ENCODE assay signal across 8 mouse cellular contexts in the genomic region with DNA sequence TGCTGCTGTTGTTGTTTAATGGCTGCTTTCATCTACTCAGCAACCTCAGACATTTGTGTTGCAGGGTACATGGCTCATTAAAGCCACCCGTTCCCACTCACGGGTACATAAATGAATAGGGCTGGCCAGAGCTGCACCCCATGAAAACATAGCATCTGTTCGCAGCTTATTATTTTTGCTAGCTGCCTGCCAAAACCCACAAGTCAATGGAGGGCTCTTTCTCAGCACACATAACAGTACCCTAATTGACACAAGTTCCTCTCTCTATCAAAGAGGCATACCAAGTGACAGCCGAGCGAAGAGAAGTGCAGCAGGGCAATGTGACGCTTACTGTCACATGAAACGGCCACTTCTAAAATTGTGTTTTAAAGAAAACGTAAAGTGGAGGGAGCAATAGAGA. TPM values are rescaled to one million over a fixed set of nuclear protein-coding genes. Genes with fewer than 3 reads are reported as not detected.
DNase-seq lines count a peak whose midpoint lies in the region; ATAC-seq and TF ChIP-seq lines count a peak whose summit lies in the region.

No protein-coding gene starts in this region.

- TF ChIP-seq POLR2A in kidney, adult 2 months (IDR thresholded peaks at IDR 0.05; ENCODE audit: low read depth, low read length) = no peak
- TF ChIP-seq POLR2A in limb, embryonic 14.5 days (IDR thresholded peaks at IDR 0.05; ENCODE audit: borderline replicate concordance, extremely low read depth, insufficient read depth, insufficient read length) = no peak

- H3K36me3 ChIP-seq in kidney, adult 2 months (ENCODE audit: control insufficient read depth, insufficient read depth, low read length) = no peaks in the 10 kb centered on the region
- no peaks in the 10 kb centered on the region for H3K36me3 ChIP-seq in embryonic facial prominence, embryonic 12.5 days
- H3K36me3 ChIP-seq in limb, embryonic 14.5 days (ENCODE audit: control insufficient read depth, insufficient read depth, low read length) = no peaks in the 10 kb centered on the region

- H3K27me3 ChIP-seq in kidney, adult 2 months (replicated peaks; ENCODE audit: control insufficient read depth, insufficient read depth, low read length) = no peaks in the 10 kb centered on the region
- H3K27me3 ChIP-seq in embryonic facial prominence, embryonic 12.5 days = no peaks in the 10 kb centered on the region
- H3K27me3 ChIP-seq in limb, embryonic 14.5 days (ENCODE audit: control insufficient read depth, insufficient read depth, low read length) = no peaks in the 10 kb centered on the region

- no peaks in the 10 kb centered on the region for H3K4me1 ChIP-seq in kidney, adult 2 months (ENCODE audit: control insufficient read depth, insufficient read depth, low read length)
- no peaks in the 10 kb centered on the region for H3K4me1 ChIP-seq in embryonic facial prominence, embryonic 12.5 days
- H3K4me1 ChIP-seq in limb, embryonic 14.5 days (ENCODE audit: control insufficient read depth, insufficient read depth, low read length) = no peaks in the 10 kb centered on the region

- WGBS in kidney, adult 2 months = 56% methylated on average over 8 of the region's 8 CpGs
- 78% methylated on average over 8 of the region's 8 CpGs for WGBS in embryonic facial prominence, embryonic 12.5 days
- 53% methylated on average over 8 of the region's 8 CpGs for WGBS in limb, embryonic 14.5 days

- peak overlapping the region; percentile 40 for H3K4me2 ChIP-seq in embryonic facial prominence, embryonic 12.5 days (replicated peaks)
- peak overlapping the region; percentile 39 for H3K4me2 ChIP-seq in limb, embryonic 14.5 days (replicated peaks; ENCODE audit: low read depth, low read length, severe bottlenecking)

- H3K9ac ChIP-seq in embryonic facial prominence, embryonic 12.5 days = no peak overlapping the region
- H3K9ac ChIP-seq in limb, embryonic 14.5 days (ENCODE audit: low read depth, low read length, severe bottlenecking) = 0 out of 2 replicates have a peak overlapping the region, but pooled peaks have one; percentile 8

- no peak for DNase-seq in kidney, adult 2 months
- DNase-seq in kidney, adult 18-20 months = no peak
- peak; percentile 0 for DNase-seq in Muller cell, postnatal 12 days (ENCODE audit: inconsistent ontology term)
- no peak for DNase-seq in limb, embryonic 14.5 days (ENCODE audit: low spot score)
- no peak for DNase-seq in adrenal gland, postnatal 14 days
- no peak for DNase-seq in gastrocnemius, adult 18-20 months (ENCODE audit: low spot score)

- TF ChIP-seq CTCF in kidney, adult 2 months (conservative IDR thresholded peaks at IDR 0.05; ENCODE audit: insufficient read depth, insufficient read length, low read depth, low read length) = no peak

- H3K27ac ChIP-seq in kidney, adult 2 months (ENCODE audit: insufficient read depth, low read depth, low read length) = no peak overlapping the region
- no peak overlapping the region for H3K27ac ChIP-seq in embryonic facial prominence, embryonic 12.5 days
- H3K27ac ChIP-seq in limb, embryonic 14.5 days (replicated peaks; ENCODE audit: low read depth, low read length) = no peak overlapping the region

- H3K9me3 ChIP-seq in embryonic facial prominence, embryonic 12.5 days = no peaks in the 10 kb centered on the region
- H3K9me3 ChIP-seq in limb, embryonic 14.5 days (ENCODE audit: control insufficient read depth, low read length) = no peaks in the 10 kb centered on the region

- ATAC-seq in embryonic facial prominence, embryonic 12.5 days (ENCODE audit: insufficient number of reproducible peaks, insufficient read depth, low FRiP score, low TSS enrichment) = no peak
- ATAC-seq in limb, embryonic 14.5 days (ENCODE audit: low FRiP score, low read depth) = no peak
- no peak for ATAC-seq in megakaryocyte progenitor cell, adult 5-6 weeks (replicated peaks; ENCODE audit: poor library complexity)

- peak overlapping the region; percentile 41; the same call in 1 of the 2 replicates for H3K4me3 ChIP-seq in kidney, adult 2 months (ENCODE audit: insufficient read depth, low read depth, low read length)
- H3K4me3 ChIP-seq in embryonic facial prominence, embryonic 12.5 days = peak overlapping the region; percentile 23; the same call in 1 of the 2 replicates
- peak overlapping the region; percentile 29 for H3K4me3 ChIP-seq in limb, embryonic 14.5 days (replicated peaks; ENCODE audit: low read length)

RNA-seq across cellular contexts. Expression of a gene that starts 57.0 kb away (rescaled TPM):
- polyA plus RNA-seq in kidney, adult 2 months (2012; rRNA removed) = 25.1 and 25.2 TPM in 2 replicates
- 61.5 and 64.2 TPM in 2 replicates for polyA plus RNA-seq in embryonic facial prominence, embryonic 12.5 days (2016; fragmentation: Nextera tagmentation; extraction: Ambion mirVana)
- 31.0 and 33.6 TPM in 2 replicates for polyA plus RNA-seq in limb, embryonic 14.5 days (2012; rRNA removed)
- polyA plus RNA-seq in limb, embryonic 14.5 days (2014; fragmentation: Nextera tagmentation; extraction: Ambion mirVana) = 56.7 and 63.1 TPM in 2 replicates
- total RNA-seq in adrenal gland, postnatal 14 days (2021) = 12.5 and 13.5 TPM in 2 replicates
- 1 to 10 TPM in 1 of 2 experiments, under 1 TPM in 1; 0.75 to 1.4 TPM for total RNA-seq in gastrocnemius, adult 18-20 months (2021)
- total RNA-seq in megakaryocyte progenitor cell, adult 5-6 weeks (2015) = 90.5 and 95.2 TPM in 2 replicates
- 47.6 and 59.3 TPM in 2 replicates for total RNA-seq in megakaryocyte progenitor cell, adult 5-6 weeks (2017)
